Mouse (Mus musculus): ENCODE data around the gene Esr2. TPM values are rescaled to one million over a fixed set of nuclear protein-coding genes. Genes with fewer than 3 reads are reported as not detected.

Esr2 gene
- total and polyA plus RNA-seq, 3 experiments: 0.06 TPM; not detected in 2

DNA sequence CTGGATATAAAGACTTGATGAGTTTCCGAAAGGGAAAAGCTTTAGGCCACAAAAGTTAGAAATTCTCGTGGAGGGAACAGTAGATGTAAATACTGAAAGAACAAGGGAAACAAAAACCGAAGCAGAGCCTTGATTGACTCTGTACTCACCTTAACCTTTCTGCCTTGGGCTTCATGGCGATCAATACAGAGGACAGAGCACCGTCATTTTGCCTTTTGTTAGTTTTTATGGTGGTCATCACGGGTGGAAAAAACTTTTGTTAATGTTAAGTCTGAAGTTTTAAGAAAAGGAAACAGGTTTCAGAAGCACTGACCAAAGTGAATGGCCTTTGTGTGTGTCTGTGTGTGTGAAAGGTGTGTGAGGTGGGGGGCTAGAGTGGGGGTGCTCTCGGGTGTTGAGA is 103.1 kb downstream of the Esr2 start:
- Histone ChIP-seq H3K4me1 (ENCODE audit: control insufficient read depth, insufficient read depth, low read length) (peaks cover 4% of the 10 kb centered on the region), H3K4me3 (no peak overlapping the region), H3K27me3 (ENCODE audit: control insufficient read depth, insufficient read depth, low read length) (no peaks in the 10 kb centered on the region), H3K9ac (ENCODE audit: low read depth, low read length) (no peak overlapping the region), H3K36me3 (ENCODE audit: control insufficient read depth, insufficient read depth, low read length) (0 out of 2 replicates have a peak, but pooled peaks cover 2% of the 10 kb centered on the region), H3K27ac (no peak overlapping the region), H3K79me2 (replicated peaks; ENCODE audit: control insufficient read depth, insufficient read depth, low read length) (no peaks in the 10 kb centered on the region)
- no peak for TF ChIP-seq CTCF (IDR thresholded peaks at IDR 0.05)
- no peak for TF ChIP-seq EP300 (IDR thresholded peaks at IDR 0.05; ENCODE audit: insufficient read depth, low read depth, low read length)
- no peak for TF ChIP-seq POLR2A (IDR thresholded peaks at IDR 0.05; ENCODE audit: insufficient read depth, low read depth, low read length)
- 93% methylated on average over 7 of the region's 7 CpGs for WGBS
- DNase-seq: no peak
- intact Hi-C loops (cut with DNase I): no loop called here

DNA sequence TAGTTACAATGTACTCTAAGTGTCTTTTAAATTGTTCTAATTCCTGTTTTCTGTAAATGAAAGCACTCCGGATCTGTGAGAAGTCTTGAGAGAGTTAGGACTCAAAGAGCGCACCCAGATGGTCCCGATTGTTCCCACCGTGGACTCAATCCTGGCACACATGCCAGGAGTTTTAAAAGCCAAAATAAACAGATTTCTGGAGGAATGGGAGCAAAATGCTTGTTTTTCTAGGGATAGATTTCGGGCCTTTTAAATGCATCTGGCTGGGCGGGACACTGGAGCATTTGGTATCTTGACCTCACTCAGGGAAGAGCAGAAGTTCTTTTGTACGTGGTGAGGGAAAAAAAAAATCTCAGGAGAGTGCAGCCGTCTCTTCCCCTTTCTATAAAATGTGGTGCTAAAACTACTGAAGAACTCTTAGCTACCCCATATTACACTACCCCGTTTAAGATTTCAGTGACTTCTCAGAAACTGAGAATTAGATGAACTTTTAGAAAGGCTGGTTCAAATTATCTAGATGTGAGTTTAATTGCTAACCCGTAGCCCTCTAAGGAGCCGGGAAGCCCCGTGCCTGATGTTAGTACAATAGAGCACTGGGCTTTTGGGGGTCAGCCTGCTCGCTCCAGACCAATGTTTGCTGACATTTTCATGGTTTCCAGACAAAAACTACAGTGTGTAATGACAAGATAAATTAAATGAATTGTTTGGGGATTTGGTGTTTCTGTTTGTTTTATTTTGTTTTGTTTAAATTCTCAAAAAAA is 103.8 kb downstream of the Esr2 start:
- Histone ChIP-seq H3K4me3 (no peak overlapping the region), H3K27ac (peak overlapping the region; percentile 31), H3K79me2 (replicated peaks; ENCODE audit: control insufficient read depth, insufficient read depth, low read length) (no peaks in the 10 kb centered on the region), H3K4me1 (ENCODE audit: control insufficient read depth, insufficient read depth, low read length) (peaks cover 4% of the 10 kb centered on the region), H3K9ac (ENCODE audit: low read depth, low read length) (no peak overlapping the region), H3K36me3 (ENCODE audit: control insufficient read depth, insufficient read depth, low read length) (0 out of 2 replicates have a peak, but pooled peaks cover 2% of the 10 kb centered on the region), H3K27me3 (ENCODE audit: control insufficient read depth, insufficient read depth, low read length) (no peaks in the 10 kb centered on the region)
- TF ChIP-seq POLR2A (IDR thresholded peaks at IDR 0.05; ENCODE audit: insufficient read depth, low read depth, low read length): no peak
- no peak for TF ChIP-seq CTCF (IDR thresholded peaks at IDR 0.05)
- TF ChIP-seq EP300 (IDR thresholded peaks at IDR 0.05; ENCODE audit: insufficient read depth, low read depth, low read length): no peak
- intact Hi-C loops (cut with DNase I): no loop called here
- 51% methylated on average over 13 of the region's 13 CpGs for WGBS
- no peak for DNase-seq

DNA sequence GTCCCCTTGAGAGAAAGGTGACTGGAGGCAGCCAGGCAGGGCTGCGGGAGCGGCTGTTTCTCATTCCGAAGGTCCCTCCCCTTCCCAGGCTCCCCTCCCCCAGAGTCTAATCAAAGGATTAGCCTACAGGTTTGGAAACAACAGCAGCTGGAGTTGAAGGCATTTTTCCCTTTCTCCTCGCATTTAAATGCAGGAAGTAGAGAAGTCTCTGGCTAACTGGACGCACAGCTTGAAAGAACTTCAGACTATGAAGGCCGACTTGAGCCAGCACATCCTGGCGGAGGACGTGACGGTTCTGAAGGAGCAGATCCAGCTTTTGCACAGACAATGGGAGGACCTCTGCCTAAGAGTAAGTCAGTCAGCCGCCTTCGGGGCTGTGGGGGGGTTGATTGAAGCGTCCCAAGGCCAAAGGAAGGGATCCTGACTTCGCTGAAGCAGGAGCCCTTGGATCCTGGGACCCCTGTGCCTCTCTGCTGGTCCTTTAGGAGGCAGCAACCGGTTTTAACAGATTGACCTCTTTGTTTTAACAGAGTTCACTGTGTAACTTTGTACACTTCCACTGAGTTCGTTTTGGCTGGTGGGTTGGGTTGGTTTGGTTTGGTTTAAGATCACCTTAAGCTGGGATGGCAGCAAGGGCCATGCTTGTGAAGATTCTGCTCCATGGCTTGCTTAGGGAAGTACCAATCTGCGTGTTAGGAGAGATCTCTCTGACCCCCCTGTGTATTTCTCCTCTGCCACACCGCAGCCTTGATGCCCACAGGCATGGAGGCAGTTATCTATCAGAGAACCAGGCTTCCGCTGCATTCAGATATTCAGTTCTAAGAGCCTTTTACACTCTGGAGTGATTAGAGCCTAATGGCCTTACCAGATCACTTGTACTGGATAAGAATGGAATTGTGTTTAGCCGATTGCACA is 104.9 kb downstream of the Esr2 start:
- DNase-seq: peak in 1 of 2 experiments; percentile 37
- 35% methylated on average over 19 of the region's 19 CpGs for WGBS
- Histone ChIP-seq H3K4me3 (no peak overlapping the region), H3K4me1 (ENCODE audit: control insufficient read depth, insufficient read depth, low read length) (peaks cover 4% of the 10 kb centered on the region), H3K27ac (peak overlapping the region; percentile 47), H3K9ac (ENCODE audit: low read depth, low read length) (no peak overlapping the region), H3K27me3 (ENCODE audit: control insufficient read depth, insufficient read depth, low read length) (no peaks in the 10 kb centered on the region), H3K36me3 (ENCODE audit: control insufficient read depth, insufficient read depth, low read length) (0 out of 2 replicates have a peak, but pooled peaks cover 2% of the 10 kb centered on the region), H3K79me2 (replicated peaks; ENCODE audit: control insufficient read depth, insufficient read depth, low read length) (no peaks in the 10 kb centered on the region)
- TF ChIP-seq CTCF (IDR thresholded peaks at IDR 0.05): no peak
- no peak for TF ChIP-seq POLR2A (IDR thresholded peaks at IDR 0.05; ENCODE audit: insufficient read depth, low read depth, low read length)
- TF ChIP-seq EP300 (IDR thresholded peaks at IDR 0.05; ENCODE audit: insufficient read depth, low read depth, low read length): no peak
- intact Hi-C loops (cut with DNase I): no loop called here

Other genes starting within 250 kb of the Esr2 start
- gene Tex21, start 69.5 kb upstream of the Esr2 start, total RNA-seq (2021): not detected
- not detected in 2 replicates for gene Tex21, start 69.5 kb upstream of the Esr2 start, polyA plus RNA-seq (2012; rRNA removed)
- 10 to 100 TPM; 27.4 to 30.2 TPM for gene Mthfd1, start 78.0 kb upstream of the Esr2 start, total RNA-seq (2021)
- 16.9 and 25.6 TPM in 2 replicates for gene Mthfd1, start 78.0 kb upstream of the Esr2 start, polyA plus RNA-seq (2012; rRNA removed)
- 1 to 10 TPM; 1.0 to 1.7 TPM for gene Akap5, start 147.6 kb upstream of the Esr2 start, total RNA-seq (2021)
- 1.1 and 2.3 TPM in 2 replicates for gene Akap5, start 147.6 kb upstream of the Esr2 start, polyA plus RNA-seq (2012; rRNA removed)
- 1 to 10 TPM; 6.8 to 7.9 TPM for gene Zbtb25, start 192.3 kb upstream of the Esr2 start, total RNA-seq (2021)
- gene Zbtb25, start 192.3 kb upstream of the Esr2 start, polyA plus RNA-seq (2012; rRNA removed): 6.0 and 13.4 TPM in 2 replicates
- 1 to 10 TPM; 3.0 to 3.9 TPM for gene Zbtb1, start 193.0 kb upstream of the Esr2 start, total RNA-seq (2021)
- gene Zbtb1, start 193.0 kb upstream of the Esr2 start, polyA plus RNA-seq (2012; rRNA removed): 1.1 and 2.3 TPM in 2 replicates
- gene Hspa2, start 226.9 kb upstream of the Esr2 start, total RNA-seq (2021): 1 to 10 TPM; 5.0 to 5.1 TPM
- gene Hspa2, start 226.9 kb upstream of the Esr2 start, polyA plus RNA-seq (2012; rRNA removed): 6.6 and 7.7 TPM in 2 replicates
- under 1 TPM; 0.14 to 0.16 TPM for gene Ppp1r36, start 240.3 kb upstream of the Esr2 start, total RNA-seq (2021)
- gene Ppp1r36, start 240.3 kb upstream of the Esr2 start, polyA plus RNA-seq (2012; rRNA removed): 0.09 and 0.41 TPM in 2 replicates